Mouse (Mus musculus) R1 (cell line): ENCODE measurements at regions not wholly inside any gene's neighbourhood (a gene's known extent, or its start where the extent isn't known, plus 50 kb on each side); places are given as distances from the start of the nearest gene placed in this dataset.

Experiments
- DNase-seq: peaks from one replicate; pipeline ENCODE4 v3.0.0-alpha.2; 2018; ENCODE audit warnings: low read depth, low spot score

DNA sequence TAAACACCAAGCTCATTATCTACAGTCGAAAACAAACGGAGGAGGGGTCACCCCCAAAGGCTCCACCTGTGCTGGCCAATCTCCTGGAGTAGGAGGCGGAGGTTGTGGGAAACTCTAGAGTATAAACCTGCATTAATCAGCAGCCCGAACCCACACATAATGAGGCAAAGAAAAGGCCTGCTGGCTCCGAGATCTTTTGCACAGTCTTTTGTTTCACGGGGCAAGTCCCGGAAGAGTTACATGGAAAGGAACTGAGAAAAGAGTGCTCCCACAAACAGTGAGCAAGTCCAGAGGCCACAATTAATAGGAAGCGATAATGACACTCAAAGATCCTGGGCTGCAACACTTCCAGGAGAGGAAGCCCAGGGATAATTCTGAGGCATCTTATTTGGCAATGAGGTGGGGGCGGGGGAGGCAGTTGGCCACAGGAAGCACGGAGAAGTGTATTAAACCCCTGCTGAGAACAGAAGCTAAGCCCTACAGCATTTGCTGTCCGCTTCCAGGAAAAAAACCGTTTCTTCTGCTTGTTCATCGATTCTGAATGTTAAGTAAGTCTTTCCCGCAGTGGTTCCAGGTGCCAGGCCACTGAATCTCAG lies 59.1 kb upstream of the Mamdc2 start:
- peak; percentile 37 for DNase-seq
